Mouse (Mus musculus) retina, adult 2 months (tissue): Measurements from ENCODE around the gene Cphx1.
"Not testable (repeated sequence)": the region's sequence is repeated elsewhere in the genome, so short reads cannot be mapped to it uniquely, and the experiment has no call there.

Experiments
- DNase-seq: peaks from one replicate; pipeline ENCODE4 v3.0.0-alpha.2; 2012; ENCODE audit warnings: low read depth, low spot score

The Cphx1 gene

DNA sequence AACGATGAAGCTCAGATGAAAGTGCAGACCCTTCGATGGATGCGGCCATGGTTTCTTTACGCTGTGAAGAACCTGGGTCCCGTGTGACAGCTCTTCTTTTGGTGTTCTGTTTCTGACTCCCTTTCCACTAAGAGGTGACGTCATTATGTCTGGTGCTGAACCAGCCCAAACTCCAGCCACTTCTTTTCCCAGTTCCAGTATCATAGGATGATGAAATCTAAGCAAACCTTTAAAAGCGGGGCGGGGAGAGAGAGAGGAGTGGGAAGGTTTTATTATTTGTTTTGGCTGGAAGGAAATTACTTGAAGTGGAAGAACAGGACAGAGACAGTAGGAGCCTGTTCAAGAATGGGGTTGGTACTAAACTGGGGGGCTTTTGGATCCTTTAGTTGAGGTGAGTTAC is at the start of gene Cphx1:
Cphx1 (plus strand) TSS at position 301 of the 400 bp plus-strand sequence.
- not testable (repeated sequence) for DNase-seq

DNA sequence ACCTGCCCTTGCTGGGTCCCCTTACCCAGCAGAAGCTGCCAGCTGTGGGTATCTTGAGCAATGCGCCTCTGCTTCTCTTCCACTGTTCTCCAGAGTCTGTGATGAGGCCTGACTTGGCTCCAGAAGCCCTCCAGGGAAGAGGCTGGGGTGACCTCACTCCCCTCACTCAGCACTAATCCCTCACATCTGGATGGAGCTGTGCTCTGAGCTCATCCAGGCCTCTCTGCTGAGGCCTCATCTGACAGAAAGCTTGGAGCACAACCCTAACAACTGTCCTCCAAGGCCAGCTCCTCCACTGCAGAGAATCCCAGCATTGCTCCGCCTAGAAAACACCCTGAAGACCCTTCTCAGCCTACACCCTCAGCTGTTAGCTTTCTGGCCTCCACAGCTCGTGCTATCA is 43.5 kb upstream of the Cphx1 start:
- not testable (repeated sequence) for DNase-seq

DNA sequence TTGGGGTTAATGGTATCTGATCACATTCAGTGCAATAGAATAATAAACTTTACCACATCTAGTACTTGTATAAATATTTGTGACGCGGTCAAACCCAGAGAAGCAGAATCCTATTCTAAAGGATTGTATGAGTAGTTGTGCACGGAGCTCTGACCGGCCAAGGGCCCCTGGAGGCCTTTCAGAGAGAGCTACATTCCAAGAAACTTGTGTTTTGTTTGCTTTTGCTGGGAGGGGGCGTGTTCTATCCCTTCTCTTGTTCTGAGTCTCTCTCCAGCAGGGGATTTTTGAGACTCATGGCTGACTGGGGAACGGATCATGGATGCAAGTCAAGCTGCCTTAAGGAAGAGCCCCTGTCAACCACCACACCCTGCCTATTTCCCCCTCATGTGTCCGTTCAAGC is 42.4 kb upstream of the Cphx1 start:
- not testable (repeated sequence) for DNase-seq

DNA sequence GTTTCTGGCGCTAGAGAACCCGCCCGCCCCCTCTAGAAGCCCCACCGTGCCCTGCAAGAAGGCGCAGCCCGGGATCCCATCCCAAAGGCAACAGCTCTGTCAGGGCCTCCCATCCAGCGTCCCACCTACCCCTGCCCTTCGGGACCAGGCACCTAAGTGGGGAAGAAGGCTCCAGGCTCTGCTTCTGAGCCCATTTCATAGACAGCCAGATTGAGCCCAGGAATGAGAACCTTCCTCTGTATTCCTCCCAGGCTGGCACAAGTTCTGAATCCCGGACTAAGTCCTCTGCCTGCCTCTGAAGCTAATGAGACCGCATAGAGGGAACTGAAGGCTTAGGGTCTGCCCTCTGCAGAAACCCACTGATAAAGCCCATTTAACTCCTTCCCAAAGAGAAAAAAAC is 35.1 kb upstream of the Cphx1 start, which contains the start of gene Plac9a:
Plac9a (minus strand) TSS at position 101 of the 400 bp plus-strand sequence.
- not testable (repeated sequence) for DNase-seq

DNA sequence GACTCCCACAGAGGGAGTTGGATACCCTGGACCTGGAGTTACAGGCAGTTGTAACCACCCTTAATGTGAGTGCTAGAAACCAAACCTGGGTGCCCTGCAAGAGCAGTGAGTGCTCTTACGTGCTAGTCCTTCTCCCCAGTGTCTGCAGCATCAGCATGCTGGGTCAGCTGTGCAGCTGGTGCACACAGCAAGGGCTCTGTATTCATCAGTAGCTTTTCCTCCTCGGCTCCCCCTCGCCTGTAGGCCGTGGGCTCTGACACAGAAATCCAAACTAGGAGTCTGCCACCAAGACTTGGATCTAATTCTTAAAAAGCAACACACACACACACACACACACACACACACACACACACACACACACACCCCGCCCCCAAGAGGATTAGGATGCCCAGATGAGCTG is 32.9 kb upstream of the Cphx1 start:
- DNase-seq, result not testable (repeated sequence)

DNA sequence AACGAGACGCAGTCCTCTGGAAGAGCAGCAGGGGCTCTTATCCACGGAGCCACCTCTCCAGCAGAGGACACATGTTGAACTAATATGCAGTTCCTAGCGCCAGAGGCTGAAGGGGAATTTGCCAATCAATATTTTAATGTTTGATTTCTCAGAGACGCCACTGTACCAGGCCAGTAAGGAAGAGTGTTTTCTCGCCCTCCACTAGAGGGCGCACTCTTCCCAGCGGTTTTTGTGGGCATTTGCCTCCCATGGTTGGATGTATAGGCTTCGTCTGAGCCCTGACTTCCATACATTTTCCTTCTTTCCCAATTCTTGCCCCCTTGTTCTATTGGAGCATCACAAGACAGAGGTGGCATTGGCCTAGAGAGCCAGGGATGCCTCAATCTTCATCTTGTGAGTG is 30.8 kb upstream of the Cphx1 start:
- not testable (repeated sequence) for DNase-seq

DNA sequence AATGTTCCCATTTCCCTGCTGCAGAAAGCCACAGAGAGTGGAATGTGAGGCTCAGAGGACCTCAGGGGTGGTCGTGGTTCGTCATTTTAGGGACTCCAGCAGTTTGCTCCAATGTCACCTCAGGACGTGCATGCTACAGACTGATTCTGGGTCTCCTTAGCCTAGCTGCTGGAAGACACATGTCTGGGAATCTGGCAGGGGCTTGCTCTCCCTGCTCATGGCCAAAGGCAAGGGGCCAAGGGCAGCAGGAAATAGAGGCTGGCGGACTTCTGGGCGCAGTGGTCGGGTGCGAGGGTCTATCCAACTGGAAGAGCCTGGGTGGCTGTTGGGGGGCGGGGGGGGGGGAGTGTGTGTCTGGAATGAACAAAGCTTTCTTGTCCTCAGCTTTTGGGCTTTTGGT is 29.1 kb upstream of the Cphx1 start:
- not testable (repeated sequence) for DNase-seq

DNA sequence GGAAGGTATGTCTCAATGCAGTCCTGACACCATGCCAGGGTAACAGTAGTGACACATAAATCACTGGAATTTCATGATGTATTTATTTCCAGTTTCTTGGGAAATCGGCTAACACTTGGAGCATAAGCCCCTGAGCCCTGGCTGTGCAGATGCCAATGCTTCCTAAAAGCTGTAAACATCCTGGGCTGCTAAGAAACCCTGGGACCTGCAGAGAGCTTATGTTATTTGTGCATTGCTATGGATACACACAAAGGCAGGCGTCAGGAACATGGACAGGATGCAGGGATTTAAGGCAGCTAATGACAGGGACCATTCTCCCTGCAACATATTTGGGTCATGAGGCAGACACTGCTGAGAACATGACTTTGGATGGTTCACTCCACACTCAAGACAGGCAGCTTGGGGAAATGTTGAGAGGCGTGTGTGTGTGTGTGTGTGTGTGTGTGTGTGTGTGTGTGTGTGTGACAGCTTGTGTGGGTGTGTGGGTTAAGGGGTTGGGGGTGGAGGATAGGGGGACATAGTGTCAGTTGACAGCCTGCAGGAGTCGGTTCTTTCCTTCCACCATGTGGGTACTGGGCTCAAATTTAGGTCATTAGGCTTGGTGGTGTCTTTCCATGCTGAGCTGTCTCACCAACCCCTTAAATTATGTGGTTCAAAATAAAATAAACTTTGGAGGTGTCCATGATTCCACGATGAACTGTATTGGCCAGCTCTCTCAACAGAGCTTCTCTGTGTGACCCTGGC is 19.5 kb upstream of the Cphx1 start:
- DNase-seq, result not testable (repeated sequence)

DNA sequence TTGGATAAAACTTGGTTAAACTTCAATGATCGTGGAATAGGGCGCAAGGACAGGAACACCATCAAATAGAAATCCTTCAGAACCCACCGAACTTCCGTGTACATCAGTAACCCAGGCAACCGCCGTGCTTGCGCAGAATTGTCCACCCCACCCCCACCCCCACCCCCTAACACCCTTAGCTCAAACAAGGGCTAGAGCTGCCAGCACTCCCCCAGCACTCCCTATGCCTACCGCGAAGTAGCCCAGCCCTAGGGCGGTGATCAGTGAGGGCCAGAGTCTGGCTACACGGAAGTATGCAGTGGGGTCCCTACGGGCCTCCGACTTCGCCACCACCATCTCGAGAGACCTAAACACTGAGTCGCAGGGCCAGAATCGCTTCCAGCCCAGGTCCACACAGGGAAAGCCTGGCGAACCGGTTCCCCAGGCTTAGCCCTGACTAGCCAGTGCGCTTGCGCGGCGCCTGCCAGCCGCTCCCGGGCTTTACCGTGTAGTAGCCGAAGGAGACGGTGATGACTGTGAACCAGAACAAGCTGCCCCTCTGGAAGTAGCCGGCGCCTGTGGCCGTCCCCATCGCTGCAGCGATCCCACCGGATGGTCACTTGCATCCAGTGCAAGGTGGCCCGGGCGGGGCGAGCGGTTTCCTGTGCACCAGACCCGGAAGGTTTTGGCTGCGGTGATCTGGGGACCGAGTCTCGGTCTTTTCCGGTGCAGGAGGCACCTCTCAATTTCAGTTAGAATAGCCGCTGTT is 11.1 kb upstream of the Cphx1 start:
- DNase-seq, result not testable (repeated sequence)

DNA sequence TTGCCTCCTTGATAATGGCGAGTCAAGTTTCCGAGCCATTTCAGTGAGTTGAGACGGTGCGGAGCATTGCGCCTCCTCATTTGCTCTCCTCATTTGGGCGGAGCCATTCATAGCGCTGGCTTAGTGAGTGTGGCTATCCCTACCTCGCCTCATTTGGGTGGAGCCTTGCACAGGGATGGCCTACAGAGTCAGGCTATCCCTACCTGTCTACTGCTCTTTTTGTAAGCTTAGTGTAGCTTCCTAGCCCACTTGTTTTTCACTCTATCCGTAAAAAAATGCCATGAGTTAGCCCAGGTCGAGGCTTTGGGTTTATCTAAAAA is 10.6 kb upstream of the Cphx1 start, which contains the start of gene Tmem254a:
Tmem254a (minus strand) TSS at position 111 of the 320 bp plus-strand sequence.
- not testable (repeated sequence) for DNase-seq

DNA sequence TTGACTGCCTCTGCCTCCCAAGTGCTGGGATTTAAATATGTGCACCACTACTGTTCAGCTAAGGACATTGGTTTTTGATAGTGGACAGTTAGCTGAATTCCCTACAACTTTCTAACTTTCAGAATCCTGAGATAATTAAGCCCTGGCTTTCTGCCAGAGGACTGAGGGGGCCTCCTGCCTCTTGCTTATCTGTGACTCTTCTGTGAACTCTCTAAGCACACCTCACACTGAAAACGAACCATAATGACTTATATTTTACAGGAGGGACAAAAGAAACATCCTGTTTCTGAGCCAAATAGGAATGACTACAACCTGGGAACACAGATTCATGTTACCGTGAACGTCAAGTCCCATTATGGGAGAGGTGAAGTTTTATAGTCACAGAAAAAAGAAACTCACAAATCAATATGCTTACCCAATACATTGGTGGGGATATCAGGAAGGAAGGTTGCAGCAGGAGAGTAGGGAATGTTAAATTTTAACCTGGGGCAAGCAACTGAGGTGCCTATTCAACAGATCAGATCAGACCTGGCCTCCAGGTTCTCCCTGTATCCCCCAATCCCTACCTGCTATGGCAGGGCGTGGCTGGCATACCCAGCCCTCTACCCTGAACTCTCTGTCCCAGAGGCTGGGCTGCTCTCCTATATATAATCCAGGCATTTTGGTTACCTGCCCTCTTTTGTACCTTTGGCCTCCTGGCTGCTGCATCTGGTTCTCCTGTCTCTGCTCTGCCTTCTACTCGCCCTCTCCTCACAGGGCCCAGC is 1.1 kb upstream of the Cphx1 start:
- DNase-seq, result not testable (repeated sequence)

DNA sequence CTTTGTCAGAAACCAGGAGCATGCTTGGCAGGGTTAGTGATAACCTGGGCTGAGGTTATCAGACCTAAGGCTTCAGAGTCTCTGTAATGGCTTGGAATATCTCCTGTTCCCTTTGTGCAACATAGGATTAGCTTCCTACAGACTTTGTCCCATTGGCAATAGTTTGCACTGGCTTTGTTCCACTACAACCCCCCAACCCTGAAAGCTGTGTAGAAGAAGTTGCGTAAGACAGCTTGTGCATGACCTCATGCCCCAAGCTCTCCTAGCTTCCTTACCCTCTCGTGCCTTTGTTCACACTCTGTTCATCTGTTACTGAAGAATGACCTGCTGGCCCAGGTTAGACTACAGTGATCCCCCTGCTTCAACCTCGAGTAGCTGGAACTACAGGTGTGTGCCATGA is 19.8 kb downstream of the Cphx1 start:
- not testable (repeated sequence) for DNase-seq

DNA sequence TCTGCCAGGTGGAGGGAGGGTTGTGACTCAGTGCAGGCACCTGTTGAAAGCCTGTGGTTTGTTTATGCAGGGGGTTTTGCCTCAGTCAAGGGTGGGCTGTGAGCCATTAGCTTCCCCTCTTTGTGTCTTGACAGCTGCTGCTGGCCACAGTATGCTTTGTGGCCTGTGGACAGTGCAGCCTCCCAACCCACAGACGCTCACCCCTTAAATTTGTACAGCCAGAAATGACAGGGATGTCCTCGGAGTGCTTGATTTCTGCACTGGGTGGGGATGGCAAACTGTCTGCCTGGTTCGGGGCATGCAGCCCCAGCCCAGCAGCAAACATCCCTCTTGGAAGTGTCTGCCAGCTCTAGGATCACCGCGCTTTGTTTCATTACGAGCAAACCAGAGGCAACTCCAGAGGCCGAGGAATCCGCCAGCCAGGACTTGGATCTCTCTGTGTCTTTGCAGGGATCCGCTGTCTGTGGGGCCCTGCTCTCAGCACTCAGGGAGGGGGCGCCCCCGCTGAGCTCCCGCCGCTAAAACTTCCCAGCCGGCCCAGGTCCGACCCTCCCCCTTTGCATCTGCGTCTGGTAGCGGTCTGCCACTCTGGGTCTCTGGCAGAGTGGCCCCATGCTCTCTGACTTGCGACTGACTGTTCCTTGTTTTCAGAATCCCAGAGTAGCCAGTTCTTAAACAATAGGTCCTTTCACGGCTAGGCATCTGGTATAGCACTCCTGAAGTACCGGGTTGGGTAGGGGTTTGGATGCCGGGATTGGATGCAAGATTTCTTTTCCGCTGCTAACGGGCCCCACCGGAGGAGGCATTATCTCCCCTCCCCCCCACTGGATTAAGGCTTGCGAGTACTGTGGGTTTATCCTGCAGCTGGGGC is 40.5 kb downstream of the Cphx1 start, which contains the start of gene Duxbl1:
Duxbl1 (plus strand) TSS at position 207 of the 871 bp plus-strand sequence.
- not testable (repeated sequence) for DNase-seq

DNA sequence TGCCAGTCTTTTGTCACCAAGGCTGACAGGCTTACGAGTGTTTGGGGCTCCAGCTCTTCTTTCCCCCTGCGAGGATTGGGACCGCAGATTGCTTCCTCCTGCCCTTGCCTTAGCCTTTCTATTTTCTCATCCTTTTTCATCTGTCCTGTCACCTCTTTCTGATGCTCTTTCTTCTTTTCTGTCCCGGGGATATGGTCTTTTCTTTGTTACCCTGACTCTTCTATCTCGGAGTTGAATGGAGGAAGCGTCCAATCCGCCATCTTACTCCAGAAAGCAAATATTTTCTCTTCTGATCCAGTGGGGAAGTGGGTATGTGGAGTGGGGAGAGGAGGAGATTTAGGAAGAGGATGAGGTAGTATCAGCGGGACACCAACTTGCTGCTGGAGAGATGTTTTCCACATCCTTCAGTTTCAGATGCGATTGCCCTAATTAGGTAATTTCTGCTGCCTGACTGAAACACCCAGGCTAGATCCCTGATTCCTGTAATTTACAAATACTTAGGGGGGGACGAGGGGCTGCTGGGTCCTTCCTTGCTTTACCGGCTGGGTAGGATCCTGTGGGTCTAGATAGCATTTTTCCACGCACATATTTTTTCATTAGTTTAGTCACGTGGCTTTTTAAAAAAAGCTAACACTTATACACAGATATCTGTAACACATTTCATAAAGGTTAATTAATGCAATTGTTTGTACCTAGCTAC is 41.3 kb downstream of the Cphx1 start:
- not testable (repeated sequence) for DNase-seq

DNA sequence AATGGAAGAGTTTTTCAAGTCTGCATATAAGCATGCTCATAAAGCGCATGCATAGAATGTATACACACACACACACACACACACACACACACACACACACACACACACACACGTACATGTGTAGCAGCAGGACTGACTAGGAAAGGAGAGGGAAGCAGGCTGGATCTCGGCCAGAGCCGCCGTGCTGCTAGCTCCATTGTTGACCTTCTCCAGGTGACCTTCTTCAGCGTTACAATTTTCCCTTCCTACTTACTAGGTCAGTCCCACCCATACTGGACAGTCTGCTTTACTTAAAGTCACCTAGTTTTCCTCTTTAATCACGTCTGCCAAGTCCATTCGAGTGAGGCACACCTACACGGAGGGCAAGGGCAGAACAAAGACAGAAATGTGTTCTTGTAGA is 43.8 kb downstream of the Cphx1 start:
- DNase-seq, result not testable (repeated sequence)
